Mouse (Mus musculus) stomach, embryonic 14.5 days (tissue): ENCODE measurements around the gene Krt4. TPM values are rescaled to one million over a fixed set of nuclear protein-coding genes. Genes with fewer than 3 reads are reported as not detected.

Experiments
- ATAC-seq: fragments of 200-750 bp; cut with Nextera tagmentation; 2 replicates; pipeline ENCODE4 v1.8.0; 2017; ENCODE audit warnings: low read depth, moderate TSS enrichment; ENCODE audit not compliant: insufficient number of reproducible peaks, insufficient read depth, low FRiP score
- H3K27ac ChIP-seq: fragments of 300-500 bp; sonication (generic); 2 replicates; pipeline ENCODE4 v1.5.1; 2014; ENCODE audit warnings: mild to moderate bottlenecking, low read length, moderate library complexity, mixed read lengths
- H3K27me3 ChIP-seq: fragments of 300-500 bp; sonication (generic); 2 replicates; pipeline ENCODE4 v1.6.1; 2014; ENCODE audit warnings: low read length, control low read depth, mixed read lengths; ENCODE audit not compliant: control insufficient read depth, insufficient read depth
- H3K36me3 ChIP-seq: fragments of 300-500 bp; sonication (generic); 2 replicates; pipeline ENCODE4 v1.6.1; 2014; ENCODE audit warnings: mild to moderate bottlenecking, control low read depth, low read length, moderate library complexity, mixed read lengths; ENCODE audit not compliant: control insufficient read depth, insufficient read depth
- H3K4me1 ChIP-seq: fragments of 300-500 bp; sonication (generic); 2 replicates; pipeline ENCODE4 v1.6.1; 2014; ENCODE audit warnings: low read length, control low read depth, mixed read lengths; ENCODE audit not compliant: control insufficient read depth, insufficient read depth
- H3K4me2 ChIP-seq: fragments of 300-500 bp; sonication (generic); replicated peaks from 2 replicates; pipeline ENCODE4 v1.6.1; 2014; ENCODE audit warnings: low read depth, low read length, control low read depth
- H3K4me3 ChIP-seq: fragments of 300-500 bp; sonication (generic); 2 replicates; pipeline ENCODE4 v1.5.1; 2014; ENCODE audit warnings: low read depth, low read length, control low read depth
- H3K9ac ChIP-seq: fragments of 300-500 bp; sonication (generic); replicated peaks from 2 replicates; pipeline ENCODE4 v1.6.1; 2014; ENCODE audit warnings: low read depth, mild to moderate bottlenecking, control low read depth, low read length, moderate library complexity, mixed read lengths
- H3K9me3 ChIP-seq: fragments of 300-500 bp; sonication (generic); 2 replicates; pipeline ENCODE4 v1.6.1; 2016; ENCODE audit warnings: low read depth, low read length, control low read depth; ENCODE audit not compliant: control insufficient read depth
- WGBS: fragments of 180-500 bp; shearing (Covaris S2); extraction: QIAGEN DNeasy Blood & Tissue Kit; methylation state at CpG from one replicate; pipeline ENCODE4 v1.1.7; 2014; 5-methylcytosine and 5-hydroxymethylcytosine counted together
- microRNA-seq: library from miRNA; unstranded; fragments of <30 nt; microRNA quantifications from one replicate; pipeline ENCODE4, GENCODE M21; 2016
- polyA plus RNA-seq: library from polyadenylated mRNA; unstranded; fragments of >200 nt; fragmentation: Nextera tagmentation; extraction: Ambion mirVana; gene quantifications from 2 replicates; pipeline ENCODE4 v1.2.1, GENCODE M21; 2014

The Krt4 gene
- polyA plus RNA-seq, 1 experiment from 2014 or later = 60.1 TPM

DNA sequence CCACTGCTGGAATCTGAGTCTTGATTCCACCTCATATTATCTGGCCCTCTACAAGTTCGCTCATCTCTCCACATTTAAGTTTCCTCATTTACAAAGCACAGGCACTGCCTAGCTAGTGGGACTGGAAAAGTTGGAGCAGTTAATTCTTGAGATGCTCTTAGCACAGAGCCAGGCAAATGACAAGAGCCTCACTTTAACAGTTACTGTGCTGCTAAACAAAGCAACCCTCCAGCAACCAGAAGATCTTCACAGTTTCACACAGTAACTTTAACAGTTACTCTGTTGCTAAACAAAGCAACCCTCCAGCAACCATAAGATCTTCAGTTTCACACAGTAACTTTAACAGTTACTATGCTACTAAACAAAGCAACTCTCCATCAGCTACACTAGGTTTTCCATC is 50.2 kb downstream of the Krt4 start:
- no peak overlapping the region for H3K4me3 ChIP-seq
- no peaks in the 10 kb centered on the region for H3K4me1 ChIP-seq
- 78% methylated on average over 1 of the region's 1 CpGs for WGBS
- H3K36me3 ChIP-seq = no peaks in the 10 kb centered on the region
- no peaks in the 10 kb centered on the region for H3K9me3 ChIP-seq
- H3K27ac ChIP-seq = no peak overlapping the region
- H3K9ac ChIP-seq = no peak overlapping the region
- no peak for ATAC-seq
- H3K4me2 ChIP-seq = no peak overlapping the region
- H3K27me3 ChIP-seq = no peaks in the 10 kb centered on the region

DNA sequence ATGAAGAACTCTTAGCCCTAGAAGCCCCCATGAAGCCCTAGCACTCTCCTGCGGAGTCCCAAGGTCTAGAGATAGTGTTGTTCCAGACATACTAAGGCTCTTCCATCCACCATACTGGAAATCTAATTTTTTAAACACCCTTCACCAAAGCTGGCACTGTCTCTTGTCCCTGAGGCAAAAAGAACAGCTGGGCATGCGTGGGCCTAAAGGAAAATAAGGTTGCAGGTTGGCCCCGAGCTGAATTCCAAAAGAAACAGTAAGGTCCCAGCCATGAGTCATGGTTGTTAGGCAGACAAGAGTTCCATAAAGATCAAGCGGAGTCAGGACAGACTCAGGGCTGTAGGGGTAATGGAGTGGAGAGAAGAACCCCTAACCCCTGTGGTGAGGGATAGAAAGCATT is 51.3 kb downstream of the Krt4 start:
- Histone ChIP-seq H3K4me1 (no peaks in the 10 kb centered on the region), H3K9me3 (no peaks in the 10 kb centered on the region), H3K4me2 (no peak overlapping the region), H3K27ac (no peak overlapping the region), H3K9ac (no peak overlapping the region), H3K4me3 (no peak overlapping the region), H3K27me3 (no peaks in the 10 kb centered on the region), H3K36me3 (no peaks in the 10 kb centered on the region)
- WGBS = 81% methylated on average over 4 of the region's 4 CpGs
- no peak for ATAC-seq

DNA sequence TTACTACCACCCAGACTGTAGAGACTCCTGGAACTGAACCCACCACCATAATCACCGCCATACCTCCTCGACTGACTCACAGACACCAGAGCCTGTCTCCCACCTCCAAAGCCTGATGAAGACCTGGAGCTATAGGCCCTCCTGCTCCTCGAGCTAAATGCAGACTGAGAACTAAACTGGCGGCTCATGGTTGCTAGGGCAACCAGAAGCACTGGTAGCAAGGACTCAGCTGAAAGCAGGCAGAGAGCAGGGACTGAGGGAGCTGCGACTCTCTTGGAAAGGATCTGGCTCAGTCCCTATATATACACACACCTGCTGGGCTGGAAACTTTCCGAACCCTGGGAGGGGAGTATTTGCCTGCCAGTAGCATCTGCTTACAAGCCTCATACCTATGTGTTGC is 55.1 kb downstream of the Krt4 start, which contains the start of gene Krt77:
Gene Krt77, minus strand, starts transcription at position 275 of the 400 bp plus-strand sequence.
- Histone ChIP-seq H3K27me3 (no peaks in the 10 kb centered on the region), H3K9me3 (no peaks in the 10 kb centered on the region), H3K4me3 (no peak within 1 kb of the TSS), H3K4me2 (no peak within 1 kb of the TSS), H3K36me3 (no peaks in the 10 kb centered on the region), H3K4me1 (no peaks in the 10 kb centered on the region), H3K9ac (no peak within 1 kb of the TSS), H3K27ac (no peak within 1 kb of the TSS)
- WGBS = 33% methylated on average over 6 of the region's 6 CpGs
- no peak for ATAC-seq

Small RNAs within 50 kb of the gene (microRNA-seq; reads per million reads assigned to microRNA genes)
- not detected for gene Gm44356

Other genes starting within 250 kb of the Krt4 start
- not detected in 2 replicates for gene Krt6b, start 244.4 kb downstream of the Krt4 start, polyA plus RNA-seq
- gene Krt6a, start 230.4 kb downstream of the Krt4 start, polyA plus RNA-seq = 16.8 and 25.8 TPM in 2 replicates
- 50.0 and 65.6 TPM in 2 replicates for gene Krt5, start 211.8 kb downstream of the Krt4 start, polyA plus RNA-seq
- not detected in 2 replicates for gene Krt71, start 181.6 kb downstream of the Krt4 start, polyA plus RNA-seq
- not detected in 2 replicates for gene Krt72, start 138.3 kb downstream of the Krt4 start, polyA plus RNA-seq
- not detected in 2 replicates for gene Krt73, start 122.4 kb downstream of the Krt4 start, polyA plus RNA-seq
- gene Krt2, start 106.6 kb downstream of the Krt4 start, polyA plus RNA-seq = not detected in 2 replicates
- gene Krt1, start 73.9 kb downstream of the Krt4 start, polyA plus RNA-seq = 1.4 and 1.9 TPM in 2 replicates
- gene Krt77, start 55.0 kb downstream of the Krt4 start, polyA plus RNA-seq = 0.13 and 0.14 TPM in 2 replicates
- not detected in 2 replicates for gene Krt76, start 31.8 kb downstream of the Krt4 start, polyA plus RNA-seq
- 0.38 and 0.78 TPM in 2 replicates for gene Krt79, start 15.6 kb upstream of the Krt4 start, polyA plus RNA-seq
- gene Krt78, start 29.6 kb upstream of the Krt4 start, polyA plus RNA-seq = 0.36 and 0.66 TPM in 2 replicates
- 707 and 780 TPM in 2 replicates for gene Krt8, start 79.7 kb upstream of the Krt4 start, polyA plus RNA-seq
- gene Krt18, start 103.4 kb upstream of the Krt4 start, polyA plus RNA-seq = 407 and 452 TPM in 2 replicates
- gene Eif4b, start 149.0 kb upstream of the Krt4 start, polyA plus RNA-seq = 129 and 134 TPM in 2 replicates
- 42.6 and 48.5 TPM in 2 replicates for gene Tns2, start 175.7 kb upstream of the Krt4 start, polyA plus RNA-seq
- 15.2 and 16.7 TPM in 2 replicates for gene Spryd3, start 211.5 kb upstream of the Krt4 start, polyA plus RNA-seq
- gene Igfbp6, start 219.6 kb upstream of the Krt4 start, polyA plus RNA-seq = 12.4 and 13.1 TPM in 2 replicates
- gene Soat2, start 225.8 kb upstream of the Krt4 start, polyA plus RNA-seq = 2.1 and 2.2 TPM in 2 replicates